Mouse (Mus musculus): ENCODE measurements around the gene Cd55.

DNA sequence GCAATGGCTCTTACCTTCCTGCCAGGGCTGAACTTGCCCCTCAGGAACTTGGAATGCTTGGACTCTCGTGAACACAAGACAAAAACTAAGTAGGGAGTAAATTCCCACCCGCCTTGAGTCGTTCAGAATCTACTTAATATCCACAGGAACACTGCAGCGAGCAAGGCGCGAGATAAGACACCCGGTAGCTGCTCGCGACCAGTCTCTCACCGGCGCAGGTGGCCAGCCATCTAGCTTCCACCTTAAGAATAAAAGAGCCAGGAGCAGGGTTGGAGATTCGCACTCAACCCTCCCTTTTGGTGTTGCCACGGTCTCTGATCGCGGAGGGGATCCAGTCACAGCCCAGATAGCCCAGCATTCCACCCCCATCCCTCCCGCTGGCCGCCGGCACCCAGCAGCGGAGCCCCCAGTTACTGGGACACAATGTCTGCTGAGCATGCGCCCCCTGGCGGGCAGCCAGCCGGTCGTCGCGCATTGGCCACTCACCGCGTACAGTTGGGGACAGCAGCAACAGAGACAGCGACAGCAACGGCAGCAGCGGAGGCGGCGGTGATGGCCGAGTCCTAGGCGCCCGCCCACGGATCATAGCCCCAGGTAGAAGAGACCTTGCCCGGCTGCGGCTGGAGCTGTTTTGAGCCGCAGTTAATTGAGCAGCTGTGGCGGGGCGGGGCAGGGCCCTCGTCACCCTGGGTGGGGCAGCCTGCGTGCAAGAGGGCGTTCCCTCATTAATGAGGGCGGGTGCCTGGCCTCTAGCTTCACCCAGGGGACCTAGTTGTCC is at the start of gene Cd55:
- peak; percentile 28; the same call in 1 of the 2 replicates for TF ChIP-seq CTCF (conservative IDR thresholded peaks at IDR 0.05; ENCODE audit: low read length)
- TF ChIP-seq NANOG (IDR thresholded peaks at IDR 0.05; ENCODE audit: borderline replicate concordance, low read length): no peak
